Mouse (Mus musculus) retina, adult 2 months (tissue): ENCODE measurements around the gene Ankmy1.

Experiments used
- DNase-seq: peaks from one replicate; pipeline ENCODE4 v3.0.0-alpha.2; 2012; ENCODE audit warnings: low read depth, low spot score

Gene Ankmy1

DNA sequence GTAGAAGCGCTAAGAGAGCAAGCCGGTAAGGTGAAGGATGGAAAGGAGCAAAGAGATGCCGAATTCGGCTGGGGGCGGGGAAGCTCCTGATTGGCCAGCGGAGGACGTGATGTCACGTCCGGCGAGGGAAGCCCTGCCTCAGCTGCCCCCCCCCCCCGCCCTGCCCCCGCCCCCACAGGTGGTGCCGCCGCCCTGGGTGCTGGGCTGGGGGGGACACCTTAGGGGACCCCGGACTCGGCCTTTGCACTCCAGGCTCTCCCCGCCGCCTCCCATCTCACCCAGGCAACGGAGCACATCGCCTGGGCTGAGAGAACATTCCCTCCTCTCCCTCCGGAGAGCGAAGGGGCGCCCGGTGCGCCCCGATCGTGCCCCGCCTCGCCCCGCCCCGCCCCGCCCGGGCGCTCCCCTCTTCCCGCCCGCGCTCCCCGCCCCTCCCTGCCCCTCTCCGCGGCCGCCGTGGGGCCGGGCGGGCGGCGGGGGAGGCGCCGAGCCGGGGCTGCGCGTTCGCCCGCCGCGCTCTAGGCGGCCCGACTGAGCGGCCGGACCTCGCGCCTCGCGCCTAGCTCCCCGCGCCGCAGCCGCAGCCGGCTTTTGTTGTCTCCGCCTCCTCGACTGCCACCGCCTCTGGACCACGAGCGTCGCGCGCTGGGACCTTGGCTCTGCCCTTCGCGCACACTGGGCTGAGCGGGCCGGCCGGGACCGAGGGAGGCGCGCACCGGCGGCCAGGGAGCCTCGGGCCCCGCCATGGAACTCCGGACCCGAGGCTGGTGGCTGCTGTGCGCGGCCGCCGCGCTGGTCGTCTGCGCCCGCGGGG lies 71.3 kb downstream of the Ankmy1 start, which contains the start of gene Gpc1:
TSS of gene Gpc1 (plus strand) at position 458 of the 814 bp plus-strand sequence.
- DNase-seq, result peak; percentile 77

DNA sequence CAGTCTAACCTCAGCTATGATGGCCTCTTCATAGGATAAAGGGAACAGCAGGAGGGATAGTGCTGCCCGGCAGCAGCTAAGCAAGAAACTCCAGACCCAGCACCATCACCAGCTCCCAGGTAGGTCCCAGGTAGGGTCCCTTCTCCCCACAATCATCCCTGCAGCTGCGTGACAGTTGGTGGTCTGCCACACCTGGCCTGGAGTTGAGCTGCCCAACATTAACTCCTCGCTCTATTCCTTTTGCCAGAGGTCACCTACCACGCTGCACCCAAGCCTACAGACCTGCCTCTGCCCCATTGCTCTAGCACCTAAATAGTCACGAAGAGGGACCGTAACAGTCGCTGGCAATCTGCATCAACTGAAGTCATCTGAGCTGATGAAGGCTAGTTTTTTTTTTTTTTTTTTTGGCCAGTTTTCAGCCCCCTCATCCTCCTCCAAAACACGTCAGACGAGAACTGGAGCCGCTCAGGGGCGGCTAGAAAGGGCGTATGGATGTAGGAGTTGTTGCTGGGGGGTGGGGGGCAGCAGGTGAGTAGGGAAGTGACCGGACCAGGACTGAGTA lies 72.0 kb downstream of the Ankmy1 start:
- DNase-seq, result no peak

DNA sequence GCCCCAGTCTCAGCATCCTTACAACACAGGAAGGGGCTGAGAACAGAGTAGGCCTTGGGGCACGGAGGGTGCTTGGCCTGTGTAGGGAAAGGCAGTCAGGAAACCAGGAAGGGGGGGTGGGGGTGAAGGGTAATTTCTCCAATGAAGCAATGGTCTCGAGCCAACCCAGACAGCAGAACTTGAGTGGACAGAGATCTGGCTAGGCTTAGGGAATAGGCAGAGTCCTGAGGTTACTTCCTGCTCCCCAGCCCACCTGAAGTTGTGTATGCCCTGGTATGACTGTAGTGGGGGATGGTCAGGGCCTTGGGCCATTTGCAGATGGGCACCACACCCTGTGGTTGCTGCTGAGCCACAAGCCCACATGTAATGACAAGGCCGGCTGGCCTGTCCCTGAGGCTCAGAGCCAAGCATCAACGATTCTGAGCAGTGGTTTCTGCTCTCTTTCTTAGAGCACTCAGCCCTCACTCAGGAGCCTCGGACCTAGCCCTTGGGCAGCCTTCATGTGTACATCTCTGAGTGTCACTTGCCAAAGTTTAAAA lies 86.9 kb downstream of the Ankmy1 start:
- DNase-seq, result no peak

DNA sequence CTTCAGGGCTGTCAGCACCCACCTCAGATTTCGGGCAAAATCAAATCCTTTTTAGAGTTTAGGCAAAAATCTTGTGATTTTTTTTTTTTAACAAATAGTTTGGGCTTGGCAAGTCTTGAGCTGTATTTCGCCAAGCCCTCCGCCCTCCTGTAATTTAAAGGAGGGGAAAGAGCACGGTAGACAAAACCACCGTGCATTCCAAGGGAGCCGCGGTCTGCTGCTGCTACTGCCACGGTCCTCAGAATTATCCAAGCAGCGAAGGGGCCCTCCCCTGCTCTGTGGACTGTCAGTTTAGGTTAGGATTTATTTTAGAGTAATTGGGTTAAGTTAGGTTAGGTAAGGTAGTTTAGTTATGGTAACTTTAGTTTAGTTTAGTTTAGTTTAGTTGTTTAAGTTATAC lies 87.6 kb downstream of the Ankmy1 start:
- DNase-seq, result no peak

DNA sequence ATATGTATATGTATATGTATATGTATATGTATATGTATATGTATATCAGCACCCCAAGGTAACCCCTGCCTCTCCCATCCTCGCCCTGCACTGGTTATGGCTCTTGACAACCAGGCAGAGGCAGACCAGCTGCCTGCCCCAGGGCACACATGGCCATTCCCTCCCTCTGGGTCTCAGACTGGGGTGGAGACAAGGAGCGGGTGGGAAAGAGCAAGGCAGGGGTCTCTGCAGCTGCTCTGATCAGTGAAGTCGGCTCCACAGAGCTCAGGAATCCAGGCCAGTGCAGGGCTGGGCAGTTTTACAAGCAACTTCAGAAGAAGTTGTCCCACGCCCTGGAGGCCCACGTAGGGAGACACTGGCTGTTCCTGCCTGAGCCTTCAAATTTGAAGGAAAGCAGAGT lies 88.4 kb downstream of the Ankmy1 start:
- DNase-seq, result no peak
